Mouse (Mus musculus): ENCODE data around the gene Coro1b.

DNA sequence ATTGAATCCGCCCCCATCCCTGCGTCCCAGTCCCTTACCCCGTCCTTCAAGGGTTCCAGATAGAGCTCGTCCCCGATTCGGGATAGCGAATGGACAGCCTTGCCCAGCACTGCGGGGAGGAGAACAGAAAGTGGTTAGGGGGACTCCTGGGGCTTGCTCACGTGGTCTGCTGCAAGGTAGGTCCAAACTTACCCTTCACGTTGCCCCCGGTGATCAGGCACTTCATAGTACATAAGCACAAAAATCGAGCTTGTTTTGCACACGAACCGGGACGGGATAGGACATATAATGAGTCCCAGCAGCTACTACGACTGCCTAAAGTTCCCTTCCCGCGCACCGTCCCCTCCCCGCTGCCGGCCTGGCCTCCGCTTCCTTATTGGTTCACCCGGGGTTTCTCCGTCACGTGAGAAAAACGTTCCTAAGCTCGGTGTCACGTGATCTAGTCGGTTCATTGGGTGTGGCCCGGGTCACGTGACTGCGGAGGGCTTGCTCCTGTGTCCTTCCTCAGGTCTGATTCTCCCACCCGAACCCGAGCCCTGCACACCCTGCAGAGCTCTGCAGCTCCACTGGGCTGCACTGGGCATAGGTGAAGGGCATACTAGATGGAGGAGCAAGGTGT is 53.0 kb downstream of the Coro1b start, which contains the start of gene Rad9a:
- peak; percentile 74 for TF ChIP-seq E2F4 (IDR thresholded peaks at IDR 0.05; ENCODE audit: insufficient read depth)
- TF ChIP-seq POLR2A (IDR thresholded peaks at IDR 0.05; ENCODE audit: insufficient read length, low read depth), result peak; percentile 74

Measured in myocyte (in vitro differentiated cells).